Mouse (Mus musculus) stomach, embryonic 16.5 days (tissue): ENCODE data around the gene Rho. TPM values are rescaled to one million over a fixed set of nuclear protein-coding genes. Genes with fewer than 3 reads are reported as not detected.

ENCODE experiments used
- ATAC-seq: fragments of 200-750 bp; cut with Nextera tagmentation; 2 replicates; pipeline ENCODE4 v1.8.0; 2017; ENCODE audit warnings: moderate number of reproducible peaks, moderate TSS enrichment; ENCODE audit not compliant: insufficient read depth, low FRiP score
- H3K27ac ChIP-seq: fragments of 300-500 bp; sonication (generic); 2 replicates; pipeline ENCODE4 v1.5.1; 2014; ENCODE audit warnings: low read length
- H3K27me3 ChIP-seq: fragments of 300-500 bp; sonication (generic); 2 replicates; pipeline ENCODE4 v1.6.1; 2014; ENCODE audit warnings: low read length, control low read depth, mixed read lengths; ENCODE audit not compliant: control insufficient read depth, insufficient read depth
- H3K36me3 ChIP-seq: fragments of 300-500 bp; sonication (generic); 2 replicates; pipeline ENCODE4 v1.6.1; 2014; ENCODE audit warnings: low read length; ENCODE audit not compliant: control insufficient read depth, insufficient read depth
- H3K4me1 ChIP-seq: fragments of 300-500 bp; sonication (generic); 2 replicates; pipeline ENCODE4 v1.6.1; 2014; ENCODE audit warnings: low read length, control low read depth, mixed read lengths; ENCODE audit not compliant: control insufficient read depth, insufficient read depth
- H3K4me2 ChIP-seq: fragments of 300-500 bp; sonication (generic); 2 replicates; pipeline ENCODE4 v1.6.1; 2014; ENCODE audit warnings: low read depth, low read length, mixed read lengths
- H3K4me3 ChIP-seq: fragments of 300-500 bp; sonication (generic); replicated peaks from 2 replicates; pipeline ENCODE4 v1.5.1; 2014; ENCODE audit warnings: mild to moderate bottlenecking, low read length
- H3K9ac ChIP-seq: fragments of 300-500 bp; sonication (generic); 2 replicates; pipeline ENCODE4 v1.6.1; 2014; ENCODE audit warnings: low read length
- H3K9me3 ChIP-seq: fragments of 300-500 bp; sonication (generic); replicated peaks from 2 replicates; pipeline ENCODE4 v1.6.1; 2016; ENCODE audit warnings: low read length, control low read depth; ENCODE audit not compliant: control insufficient read depth
- WGBS: fragments of 180-500 bp; shearing (Covaris S2); extraction: QIAGEN DNeasy Blood & Tissue Kit; methylation state at CpG from one replicate; pipeline ENCODE4 v1.1.7; 2014; 5-methylcytosine and 5-hydroxymethylcytosine counted together
- polyA plus RNA-seq: library from polyadenylated mRNA; unstranded; fragments of >200 nt; fragmentation: Nextera tagmentation; extraction: Ambion mirVana; gene quantifications from 2 replicates; pipeline ENCODE4 v1.2.1, GENCODE M21; 2015

The Rho gene
- polyA plus RNA-seq, 1 experiment from 2014 or later: 0.09 TPM

GRCm38 (mm10) chr6:115967291-115967880 lies 35.8 kb downstream of the Rho start:
- H3K9me3 ChIP-seq: no peaks in the 10 kb centered on the region
- H3K9ac ChIP-seq: no peak overlapping the region
- no peaks in the 10 kb centered on the region for H3K27me3 ChIP-seq
- no peaks in the 10 kb centered on the region for H3K36me3 ChIP-seq
- 92% methylated on average over 15 of the region's 15 CpGs for WGBS
- no peak for ATAC-seq
- H3K4me3 ChIP-seq: no peak overlapping the region
- peaks cover 11% of the 10 kb centered on the region for H3K4me1 ChIP-seq
- H3K4me2 ChIP-seq: no peak overlapping the region
- no peak overlapping the region for H3K27ac ChIP-seq

GRCm38 (mm10) chr6:115968086-115968485 lies 36.5 kb downstream of the Rho start:
- no peaks in the 10 kb centered on the region for H3K9me3 ChIP-seq
- no peaks in the 10 kb centered on the region for H3K36me3 ChIP-seq
- no peak overlapping the region for H3K4me3 ChIP-seq
- no peaks in the 10 kb centered on the region for H3K27me3 ChIP-seq
- H3K4me1 ChIP-seq: peaks cover 16% of the 10 kb centered on the region
- H3K27ac ChIP-seq: no peak overlapping the region
- ATAC-seq: no peak
- H3K9ac ChIP-seq: no peak overlapping the region
- 75% methylated on average over 5 of the region's 5 CpGs for WGBS
- H3K4me2 ChIP-seq: no peak overlapping the region

- ATAC-seq: no peak
- H3K36me3 ChIP-seq: no peaks in the 10 kb centered on the region
Observed at GRCm38 (mm10) chr6:115968700-115969099, 37.2 kb downstream of the Rho start.

GRCm38 (mm10) chr6:115969103-115969502 lies 37.6 kb downstream of the Rho start:
- H3K4me1 ChIP-seq: peaks cover 16% of the 10 kb centered on the region
- H3K27ac ChIP-seq: no peak overlapping the region
- 74% methylated on average over 9 of the region's 9 CpGs for WGBS
- H3K36me3 ChIP-seq: no peaks in the 10 kb centered on the region
- H3K9me3 ChIP-seq: no peaks in the 10 kb centered on the region
- no peak overlapping the region for H3K4me2 ChIP-seq
- no peaks in the 10 kb centered on the region for H3K27me3 ChIP-seq
- no peak overlapping the region for H3K9ac ChIP-seq
- no peak for ATAC-seq
- H3K4me3 ChIP-seq: no peak overlapping the region

More at GRCm38 (mm10) chr6:115968700-115969099, 37.2 kb downstream of the Rho start:
- whole genome bisulfite sequencing: 83% methylated on average over 6 of the region's 6 CpGs
- H3K27ac ChIP-seq: no peak overlapping the region
- H3K9me3 ChIP-seq: no peaks in the 10 kb centered on the region
- no peak overlapping the region for H3K9ac ChIP-seq
- no peaks in the 10 kb centered on the region for H3K27me3 ChIP-seq
- no peak overlapping the region for H3K4me2 ChIP-seq
- peaks cover 16% of the 10 kb centered on the region for H3K4me1 ChIP-seq
- H3K4me3 ChIP-seq: no peak overlapping the region

GRCm38 (mm10) chr6:115969952-115970351 lies 38.4 kb downstream of the Rho start:
- Histone ChIP-seq H3K4me1 (peaks cover 16% of the 10 kb centered on the region), H3K36me3 (no peaks in the 10 kb centered on the region), H3K4me2 (no peak overlapping the region), H3K9ac (no peak overlapping the region), H3K27ac (no peak overlapping the region), H3K4me3 (no peak overlapping the region), H3K9me3 (no peaks in the 10 kb centered on the region), H3K27me3 (no peaks in the 10 kb centered on the region)
- no peak for ATAC-seq
- 52% methylated on average over 4 of the region's 6 CpGs for WGBS

GRCm38 (mm10) chr6:115971273-115972060 lies 39.9 kb downstream of the Rho start:
- H3K4me3 ChIP-seq: no peak overlapping the region
- no peak for ATAC-seq
- peak overlapping the region; percentile 24; the same call in 1 of the 2 replicates for H3K9ac ChIP-seq
- no peak overlapping the region for H3K4me2 ChIP-seq
- no peaks in the 10 kb centered on the region for H3K27me3 ChIP-seq
- no peak overlapping the region for H3K27ac ChIP-seq
- peaks cover 16% of the 10 kb centered on the region for H3K4me1 ChIP-seq
- H3K9me3 ChIP-seq: no peaks in the 10 kb centered on the region
- WGBS: 45% methylated on average over 13 of the region's 13 CpGs
- no peaks in the 10 kb centered on the region for H3K36me3 ChIP-seq

GRCm38 (mm10) chr6:115972083-115972764 lies 40.7 kb downstream of the Rho start:
- Histone ChIP-seq H3K9me3 (no peaks in the 10 kb centered on the region), H3K4me2 (no peak overlapping the region), H3K27me3 (no peaks in the 10 kb centered on the region), H3K27ac (0 out of 2 replicates have a peak overlapping the region, but pooled peaks have one; percentile 26), H3K4me3 (no peak overlapping the region), H3K9ac (peak overlapping the region; percentile 24; the same call in 1 of the 2 replicates), H3K4me1 (peaks cover 16% of the 10 kb centered on the region), H3K36me3 (no peaks in the 10 kb centered on the region)
- ATAC-seq: no peak; the same call in 1 of the 2 replicates
- 72% methylated on average over 7 of the region's 7 CpGs for WGBS

GRCm38 (mm10) chr6:115973139-115973875 lies 41.8 kb downstream of the Rho start:
- H3K36me3 ChIP-seq: no peaks in the 10 kb centered on the region
- no peaks in the 10 kb centered on the region for H3K27me3 ChIP-seq
- H3K4me1 ChIP-seq: peaks cover 16% of the 10 kb centered on the region
- H3K27ac ChIP-seq: no peak overlapping the region
- H3K9me3 ChIP-seq: no peaks in the 10 kb centered on the region
- H3K9ac ChIP-seq: no peak overlapping the region
- no peak for ATAC-seq
- no peak overlapping the region for H3K4me3 ChIP-seq
- no peak overlapping the region for H3K4me2 ChIP-seq
- WGBS: 85% methylated on average over 15 of the region's 15 CpGs
